Mouse (Mus musculus): ENCODE results near the gene Stx2.

Stx2 gene

GRCm38 (mm10) chr5:129008412-129008826 lies at the start of gene Stx2:
TSS of gene Stx2 (minus strand) at chr5:129008574.
- no peak for DNase-seq (ENCODE audit: extremely low read depth, low read depth, low spot score)

- DNase-seq (ENCODE audit: extremely low read depth, low read depth, low spot score): no peak
These were observed 46.4 kb upstream of the Stx2 start for GRCm38 (mm10) chr5:129054675-129055284.

GRCm38 (mm10) chr5:129052636-129053355 lies 44.4 kb upstream of the Stx2 start:
- DNase-seq (ENCODE audit: extremely low read depth, low read depth, low spot score): no peak

- no peak for DNase-seq (ENCODE audit: extremely low read depth, low read depth, low spot score)
These were observed 43.5 kb upstream of the Stx2 start for GRCm38 (mm10) chr5:129051910-129052309.

- DNase-seq (ENCODE audit: extremely low read depth, low read depth, low spot score): no peak
These were observed 41.0 kb upstream of the Stx2 start for GRCm38 (mm10) chr5:129049372-129049771.

- DNase-seq (ENCODE audit: extremely low read depth, low read depth, low spot score): no peak
These were observed 37.5 kb upstream of the Stx2 start for GRCm38 (mm10) chr5:129045641-129046580.

- DNase-seq (ENCODE audit: extremely low read depth, low read depth, low spot score): no peak
These were observed 29.4 kb upstream of the Stx2 start for GRCm38 (mm10) chr5:129037739-129038138.

- DNase-seq (ENCODE audit: extremely low read depth, low read depth, low spot score): no peak
These were observed 28.3 kb upstream of the Stx2 start for GRCm38 (mm10) chr5:129036678-129037077.

- DNase-seq (ENCODE audit: extremely low read depth, low read depth, low spot score): no peak
These were observed 20.9 kb upstream of the Stx2 start for GRCm38 (mm10) chr5:129029131-129029723.

GRCm38 (mm10) chr5:129026637-129027036 lies 18.3 kb upstream of the Stx2 start:
- no peak for DNase-seq (ENCODE audit: extremely low read depth, low read depth, low spot score)

- no peak for DNase-seq (ENCODE audit: extremely low read depth, low read depth, low spot score)
These were observed 17.8 kb upstream of the Stx2 start for GRCm38 (mm10) chr5:129026171-129026570.

GRCm38 (mm10) chr5:129025725-129026124 lies 17.4 kb upstream of the Stx2 start:
- no peak for DNase-seq (ENCODE audit: extremely low read depth, low read depth, low spot score)

- no peak for DNase-seq (ENCODE audit: extremely low read depth, low read depth, low spot score)
These were observed 16.7 kb upstream of the Stx2 start for GRCm38 (mm10) chr5:129025048-129025447.

GRCm38 (mm10) chr5:129020731-129021130 lies 12.4 kb upstream of the Stx2 start:
- DNase-seq (ENCODE audit: extremely low read depth, low read depth, low spot score): no peak

- no peak for DNase-seq (ENCODE audit: extremely low read depth, low read depth, low spot score)
These were observed 11.9 kb upstream of the Stx2 start for GRCm38 (mm10) chr5:129020300-129020668.

- no peak for DNase-seq (ENCODE audit: extremely low read depth, low read depth, low spot score)
These were observed 11.3 kb upstream of the Stx2 start, which contains the start of gene Ran for GRCm38 (mm10) chr5:129019497-129020299. TSS of gene Ran (plus strand) at chr5:129020069.

- no peak for DNase-seq (ENCODE audit: extremely low read depth, low read depth, low spot score)
These were observed 10.6 kb upstream of the Stx2 start for GRCm38 (mm10) chr5:129018782-129019489.

GRCm38 (mm10) chr5:129016370-129016769 lies 8.0 kb upstream of the Stx2 start:
- no peak for DNase-seq (ENCODE audit: extremely low read depth, low read depth, low spot score)

- DNase-seq (ENCODE audit: extremely low read depth, low read depth, low spot score): no peak
These were observed 7.2 kb upstream of the Stx2 start for GRCm38 (mm10) chr5:129015540-129015939.

GRCm38 (mm10) chr5:129015020-129015419 lies 6.6 kb upstream of the Stx2 start:
- no peak for DNase-seq (ENCODE audit: extremely low read depth, low read depth, low spot score)
